Mouse (Mus musculus) neural tube, postnatal 0 days (tissue): ENCODE measurements around the gene Gabrr1. TPM values are rescaled to one million over a fixed set of nuclear protein-coding genes. Genes with fewer than 3 reads are reported as not detected.

Source experiments
- polyA plus RNA-seq: library from polyadenylated mRNA; unstranded; fragments of >200 nt; fragmentation: Nextera tagmentation; extraction: Ambion mirVana; gene quantifications from 2 replicates; pipeline ENCODE4 v1.2.1, GENCODE M21; 2015

Gabrr1 gene
- polyA plus RNA-seq: 0.40 and 0.45 TPM in 2 replicates

GRCm38 (mm10) chr4:33132221-33132620 lies at the start of gene Gabrr1:
TSS of gene Gabrr1 (plus strand) at chr4:33132521.

GRCm38 (mm10) chr4:33189735-33190036 lies 57.4 kb downstream of the Gabrr1 start, which contains the start of gene Pm20d2:
TSS of gene Pm20d2 (minus strand) at chr4:33189737.

GRCm38 (mm10) chr4:33208881-33209841 lies 76.8 kb downstream of the Gabrr1 start, which contains the start of gene Srsf12:
TSS of gene Srsf12 (plus strand) at chr4:33208991.

Other genes with a start within 250 kb of the Gabrr1 start
- gene Ankrd6, start 181.7 kb upstream of the Gabrr1 start, polyA plus RNA-seq: 15.3 and 17.4 TPM in 2 replicates
- gene Rragd, start 149.5 kb upstream of the Gabrr1 start, polyA plus RNA-seq: 39.3 and 45.8 TPM in 2 replicates
- 75.6 and 75.7 TPM in 2 replicates for gene Ube2j1, start 101.1 kb upstream of the Gabrr1 start, polyA plus RNA-seq
- 0.14 TPM in 1 of 2 replicates, not detected in the other for gene Gabrr2, start 69.5 kb upstream of the Gabrr1 start, polyA plus RNA-seq
- gene Pm20d2, start 57.2 kb downstream of the Gabrr1 start, polyA plus RNA-seq: 2.2 and 3.5 TPM in 2 replicates
- gene Srsf12, start 76.5 kb downstream of the Gabrr1 start, polyA plus RNA-seq: 72.0 and 76.1 TPM in 2 replicates
- gene Pnrc1, start 157.6 kb downstream of the Gabrr1 start, polyA plus RNA-seq: 46.0 and 55.5 TPM in 2 replicates
- 12.8 and 13.3 TPM in 2 replicates for gene Rngtt, start 177.8 kb downstream of the Gabrr1 start, polyA plus RNA-seq